Mouse (Mus musculus) testis, adult 2 months (tissue): ENCODE data around the gene Cdh10.

Experiments
- CTCF ChIP-seq: fragments of 200-500 bp; IDR thresholded peaks from 2 replicates; pipeline ENCODE4 v1.5.1; 2012; ENCODE audit warnings: low read depth, mild to moderate bottlenecking, inconsistent platforms, low read length, moderate library complexity; ENCODE audit not compliant: control insufficient read depth, insufficient read depth, insufficient replicate concordance
- POLR2A ChIP-seq: fragments of 200-500 bp; IDR thresholded peaks from 2 replicates; pipeline ENCODE4 v1.6.1; 2012; ENCODE audit warnings: low read depth, mild to moderate bottlenecking, inconsistent platforms, low read length, moderate library complexity; ENCODE audit not compliant: control insufficient read depth

DNA sequence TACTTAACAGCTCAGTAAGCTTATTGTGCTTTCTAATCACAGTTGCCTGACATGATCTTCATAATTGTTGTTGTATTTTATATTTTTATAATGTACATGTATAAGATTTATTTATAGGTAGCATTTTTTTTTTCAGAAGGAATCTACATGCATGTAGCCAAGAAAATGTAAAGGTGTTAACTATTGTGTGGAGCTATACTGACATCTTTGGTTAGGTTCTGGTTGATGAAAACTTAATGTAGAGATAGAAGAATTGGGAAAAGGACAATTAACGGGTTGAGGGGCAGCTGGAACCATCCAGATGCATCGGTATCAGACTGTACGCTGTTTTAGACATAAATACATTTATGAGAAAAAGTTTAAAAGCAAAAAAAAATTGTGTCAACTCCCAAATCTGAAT lies 1.0 kb upstream of the Cdh10 start:
- no peak for TF ChIP-seq CTCF
- TF ChIP-seq POLR2A: no peak
